Mouse (Mus musculus): Measurements from ENCODE around the gene Hsd17b12. TPM values are rescaled to one million over a fixed set of nuclear protein-coding genes. Genes with fewer than 3 reads are reported as not detected.

The Hsd17b12 gene
- polyA plus RNA-seq, 1 experiment: 26.7 TPM

- peaks cover 52% of the 10 kb centered on the region for H3K36me3 ChIP-seq (replicated peaks; ENCODE audit: low read length)
- H3K4me3 ChIP-seq (replicated peaks): no peak overlapping the region
- H3K4me1 ChIP-seq: peaks cover 12% of the 10 kb centered on the region
- no peaks in the 10 kb centered on the region for H3K9me3 ChIP-seq
- H3K27me3 ChIP-seq (replicated peaks): no peaks in the 10 kb centered on the region
- TF ChIP-seq FLI1 (IDR thresholded peaks at IDR 0.05; ENCODE audit: low read length) (no peak), GATA1 (IDR thresholded peaks at IDR 0.05; ENCODE audit: borderline replicate concordance, low read length) (no peak)
Measured at GRCm38 (mm10) chr2:94049471-94050176, 108.1 kb downstream of the Hsd17b12 start.

DNA sequence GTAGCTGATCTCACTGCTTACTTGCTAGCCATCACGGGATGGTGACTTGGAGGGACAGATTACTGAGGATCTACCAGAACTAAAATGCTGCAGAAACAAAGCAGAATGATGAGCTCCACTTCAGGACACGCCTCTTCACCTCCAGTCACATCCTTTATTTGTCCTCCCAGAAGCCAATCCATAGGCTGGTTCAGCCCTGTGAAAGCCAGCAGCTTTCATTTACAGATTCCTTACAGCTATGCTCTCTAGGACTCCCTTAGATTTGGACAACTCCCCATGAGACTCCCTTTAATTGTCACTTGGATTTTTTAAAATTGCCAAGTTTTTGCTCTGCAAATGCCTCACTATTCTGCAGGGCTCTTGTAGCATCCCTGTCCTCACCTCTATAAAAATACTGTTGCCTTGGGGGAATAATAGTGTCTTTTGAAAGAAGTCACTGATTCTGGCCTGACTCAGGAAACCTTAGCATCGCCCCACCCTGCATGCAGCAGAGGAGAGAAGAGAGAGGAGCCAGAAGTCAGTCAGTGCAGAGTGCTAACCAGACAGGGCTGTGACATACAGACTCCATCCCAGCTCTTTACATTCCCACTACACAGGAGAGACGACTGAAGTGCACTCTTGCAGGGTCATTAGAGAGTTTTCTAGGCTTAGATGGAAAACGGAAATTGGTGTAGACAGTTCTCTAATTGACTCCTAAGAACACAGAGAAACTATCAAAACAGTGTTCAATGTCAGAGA is 108.9 kb downstream of the Hsd17b12 start:
- peaks cover 58% of the 10 kb centered on the region for H3K36me3 ChIP-seq (replicated peaks; ENCODE audit: low read length)
- peaks cover 13% of the 10 kb centered on the region for H3K4me1 ChIP-seq
- no peaks in the 10 kb centered on the region for H3K9me3 ChIP-seq
- H3K4me3 ChIP-seq (replicated peaks): no peak overlapping the region
- no peaks in the 10 kb centered on the region for H3K27me3 ChIP-seq (replicated peaks)
- TF ChIP-seq GATA1 (IDR thresholded peaks at IDR 0.05; ENCODE audit: borderline replicate concordance, low read length) (no peak), FLI1 (IDR thresholded peaks at IDR 0.05; ENCODE audit: low read length) (no peak)

GRCm38 (mm10) chr2:94048271-94048670 is 109.5 kb downstream of the Hsd17b12 start:
- TF ChIP-seq GATA1 (IDR thresholded peaks at IDR 0.05; ENCODE audit: borderline replicate concordance, low read length): no peak
- peaks cover 13% of the 10 kb centered on the region for H3K4me1 ChIP-seq
- no peak overlapping the region for H3K4me3 ChIP-seq (replicated peaks)
- H3K27me3 ChIP-seq (replicated peaks): no peaks in the 10 kb centered on the region
- no peaks in the 10 kb centered on the region for H3K9me3 ChIP-seq
- peaks cover 61% of the 10 kb centered on the region for H3K36me3 ChIP-seq (replicated peaks; ENCODE audit: low read length)

DNA sequence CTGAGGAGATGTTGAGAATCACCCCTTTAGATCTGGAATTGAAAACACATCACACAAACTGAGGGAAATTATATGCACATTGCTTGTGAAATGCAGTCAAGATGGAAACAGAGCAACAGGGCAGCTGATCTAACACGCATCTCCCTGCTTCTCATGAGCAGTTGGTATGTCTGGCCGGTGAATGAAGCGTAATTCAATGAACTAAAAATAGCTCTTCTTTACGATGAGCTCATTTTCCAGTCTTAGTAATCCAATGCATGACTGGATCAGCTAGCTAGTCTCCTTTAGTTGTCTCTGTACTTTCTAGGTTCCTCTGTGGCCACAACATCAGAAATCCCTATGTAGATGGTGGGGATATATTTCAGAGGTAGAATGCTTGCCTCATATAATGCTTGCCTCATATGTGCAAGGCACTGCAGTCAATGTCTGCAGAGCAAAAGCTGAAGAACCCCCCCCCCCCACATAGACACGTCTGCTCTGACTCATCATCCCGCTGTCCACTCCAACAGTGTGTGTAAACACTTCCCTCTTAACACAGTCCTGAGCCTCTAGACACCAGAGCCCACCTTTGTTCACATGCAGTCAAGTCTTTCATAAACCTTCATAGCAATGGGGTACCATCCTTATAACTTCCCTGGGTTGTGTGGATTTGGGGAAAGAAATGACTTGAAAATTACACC is 112.2 kb downstream of the Hsd17b12 start:
- H3K27me3 ChIP-seq (replicated peaks): no peaks in the 10 kb centered on the region
- H3K4me3 ChIP-seq (replicated peaks): no peak overlapping the region
- H3K36me3 ChIP-seq (replicated peaks; ENCODE audit: low read length): peaks cover 64% of the 10 kb centered on the region
- TF ChIP-seq GATA1 (IDR thresholded peaks at IDR 0.05; ENCODE audit: borderline replicate concordance, low read length) (no peak), FLI1 (IDR thresholded peaks at IDR 0.05; ENCODE audit: low read length) (no peak)
- no peaks in the 10 kb centered on the region for H3K9me3 ChIP-seq
- peaks cover 25% of the 10 kb centered on the region for H3K4me1 ChIP-seq

DNA sequence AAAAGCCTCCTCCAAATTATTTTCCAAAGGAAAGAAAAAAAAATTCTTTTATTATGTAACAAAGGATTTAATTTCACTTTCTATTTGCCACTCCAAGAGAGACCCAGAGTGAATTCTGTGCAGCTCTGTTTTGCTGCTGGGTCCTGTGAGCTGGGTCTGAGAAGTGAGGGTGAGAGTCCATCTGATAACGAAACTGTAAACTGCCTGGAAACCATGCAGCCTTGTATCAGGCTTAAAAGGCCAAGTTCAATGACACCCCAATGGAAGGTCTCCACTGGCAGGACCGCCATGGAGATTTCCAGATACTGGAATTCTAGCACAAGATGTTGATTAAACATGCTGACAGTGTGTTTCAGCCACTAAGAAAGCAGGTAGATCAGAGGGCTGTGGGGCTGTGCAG is 113.6 kb downstream of the Hsd17b12 start:
- H3K36me3 ChIP-seq (replicated peaks; ENCODE audit: low read length): peaks cover 67% of the 10 kb centered on the region
- no peaks in the 10 kb centered on the region for H3K27me3 ChIP-seq (replicated peaks)
- H3K9me3 ChIP-seq: no peaks in the 10 kb centered on the region
- peaks cover 25% of the 10 kb centered on the region for H3K4me1 ChIP-seq
- H3K4me3 ChIP-seq (replicated peaks): no peak overlapping the region
- TF ChIP-seq FLI1 (IDR thresholded peaks at IDR 0.05; ENCODE audit: low read length): no peak
- TF ChIP-seq GATA1 (IDR thresholded peaks at IDR 0.05; ENCODE audit: borderline replicate concordance, low read length): no peak

- H3K36me3 ChIP-seq (replicated peaks; ENCODE audit: low read length): peaks cover 66% of the 10 kb centered on the region
- H3K4me3 ChIP-seq (replicated peaks): no peak overlapping the region
- peaks cover 25% of the 10 kb centered on the region for H3K4me1 ChIP-seq
- no peaks in the 10 kb centered on the region for H3K27me3 ChIP-seq (replicated peaks)
- TF ChIP-seq FLI1 (IDR thresholded peaks at IDR 0.05; ENCODE audit: low read length): no peak
- no peak for TF ChIP-seq GATA1 (IDR thresholded peaks at IDR 0.05; ENCODE audit: borderline replicate concordance, low read length)
- H3K9me3 ChIP-seq: no peaks in the 10 kb centered on the region
Measured at GRCm38 (mm10) chr2:94043662-94044061, 114.1 kb downstream of the Hsd17b12 start.

DNA sequence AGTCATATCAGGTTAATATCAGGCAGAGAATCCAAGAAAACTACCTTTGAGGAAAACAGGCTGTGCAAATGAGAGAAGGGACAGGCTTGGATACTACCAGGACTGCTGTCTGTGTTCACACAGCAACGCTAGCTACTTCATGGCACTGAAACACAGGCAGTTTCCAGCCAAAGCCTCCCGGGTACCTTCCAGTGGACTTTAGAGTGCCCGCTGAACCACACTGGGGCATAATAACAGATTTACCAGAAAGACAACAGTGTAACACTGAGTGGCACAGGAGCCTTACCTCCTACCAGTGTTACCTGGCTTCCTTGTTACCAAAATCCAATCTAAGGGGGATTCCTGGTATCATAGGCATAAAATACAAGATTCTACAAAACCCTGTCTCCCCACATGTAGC is 115.3 kb downstream of the Hsd17b12 start:
- Histone ChIP-seq H3K27me3 (replicated peaks) (no peaks in the 10 kb centered on the region), H3K9me3 (no peaks in the 10 kb centered on the region), H3K36me3 (replicated peaks; ENCODE audit: low read length) (peaks cover 72% of the 10 kb centered on the region), H3K4me3 (replicated peaks) (no peak overlapping the region), H3K4me1 (peaks cover 25% of the 10 kb centered on the region)
- TF ChIP-seq GATA1 (IDR thresholded peaks at IDR 0.05; ENCODE audit: borderline replicate concordance, low read length) (no peak), FLI1 (IDR thresholded peaks at IDR 0.05; ENCODE audit: low read length) (no peak)

- peaks cover 83% of the 10 kb centered on the region for H3K36me3 ChIP-seq (replicated peaks; ENCODE audit: low read length)
- H3K27me3 ChIP-seq (replicated peaks): no peaks in the 10 kb centered on the region
- H3K4me1 ChIP-seq: peaks cover 22% of the 10 kb centered on the region
- H3K4me3 ChIP-seq (replicated peaks): no peak overlapping the region
- TF ChIP-seq FLI1 (IDR thresholded peaks at IDR 0.05; ENCODE audit: low read length) (no peak), GATA1 (IDR thresholded peaks at IDR 0.05; ENCODE audit: borderline replicate concordance, low read length) (no peak)
- no peaks in the 10 kb centered on the region for H3K9me3 ChIP-seq
Measured at GRCm38 (mm10) chr2:94040391-94041125, 117.2 kb downstream of the Hsd17b12 start.
